Mouse (Mus musculus) urinary bladder, postnatal 36 days (tissue): ENCODE results near the gene Armc10.
"Not testable (repeated sequence)": the region's sequence is repeated elsewhere in the genome, so short reads cannot be mapped to it uniquely, and the experiment has no call there.

Source experiments
- DNase-seq, 2 experiments: peaks; one replicate each; pipeline ENCODE4 v3.0.0; 2022; ENCODE audit warnings: low spot score in 2 of 2, mixed read lengths in 1 of 2

Gene Armc10

GRCm38 (mm10) chr5:21702873-21703475, 57.4 kb downstream of the Armc10 start:
- DNase-seq, result no peak

- DNase-seq, result no peak
Measured at GRCm38 (mm10) chr5:21703708-21704107, 58.1 kb downstream of the Armc10 start.

- DNase-seq, result no peak
Measured at GRCm38 (mm10) chr5:21706546-21706945, 60.9 kb downstream of the Armc10 start.

GRCm38 (mm10) chr5:21708011-21708410, 62.4 kb downstream of the Armc10 start:
- not testable (repeated sequence) for DNase-seq
